Mouse (Mus musculus) liver, embryonic 16.5 days (tissue): ENCODE measurements around the gene Sel1l3. TPM values are rescaled to one million over a fixed set of nuclear protein-coding genes. Genes with fewer than 3 reads are reported as not detected.

Experiments
- ATAC-seq: fragments of 200-750 bp; cut with Nextera tagmentation; 2 replicates; pipeline ENCODE4 v1.8.0; 2017; ENCODE audit warnings: low read depth, mild to moderate bottlenecking, moderate number of reproducible peaks, moderate library complexity
- H3K27ac ChIP-seq: fragments of 300-500 bp; sonication (generic); 2 replicates; pipeline ENCODE4 v1.5.1; 2014; ENCODE audit warnings: mild to moderate bottlenecking, low read length
- H3K27me3 ChIP-seq: fragments of 300-500 bp; sonication (generic); 2 replicates; pipeline ENCODE4 v1.6.1; 2014; ENCODE audit warnings: low read depth, low read length, mixed read lengths; ENCODE audit not compliant: control insufficient read depth, insufficient read depth
- H3K36me3 ChIP-seq: fragments of 300-500 bp; sonication (generic); 2 replicates; pipeline ENCODE4 v1.6.1; 2014; ENCODE audit warnings: mild to moderate bottlenecking; ENCODE audit not compliant: control insufficient read depth, insufficient read depth
- H3K4me1 ChIP-seq: fragments of 300-500 bp; sonication (generic); 2 replicates; pipeline ENCODE4 v1.6.1; 2014; ENCODE audit warnings: low read depth, low read length, mixed read lengths; ENCODE audit not compliant: control insufficient read depth
- H3K4me2 ChIP-seq: fragments of 300-500 bp; sonication (generic); 2 replicates; pipeline ENCODE4 v1.6.1; 2014; ENCODE audit warnings: low read depth, low read length, mixed read lengths
- H3K4me3 ChIP-seq: fragments of 300-500 bp; sonication (generic); 2 replicates; pipeline ENCODE4 v1.5.1; 2014; ENCODE audit warnings: low read depth, mild to moderate bottlenecking, low read length
- H3K9ac ChIP-seq: fragments of 300-500 bp; sonication (generic); 2 replicates; pipeline ENCODE4 v1.6.1; 2014; ENCODE audit warnings: low read depth, low read length
- H3K9me3 ChIP-seq: fragments of 300-500 bp; sonication (generic); replicated peaks from 2 replicates; pipeline ENCODE4 v1.6.1; 2016; ENCODE audit warnings: low read length; ENCODE audit not compliant: control insufficient read depth
- WGBS: fragments of 180-500 bp; shearing (Covaris S2); extraction: QIAGEN DNeasy Blood & Tissue Kit; methylation state at CpG from one replicate; pipeline ENCODE4 v1.1.7; 2014; ENCODE audit not compliant: insufficient replicate concordance; 5-methylcytosine and 5-hydroxymethylcytosine counted together
- polyA plus RNA-seq: library from polyadenylated mRNA; unstranded; fragments of >200 nt; fragmentation: Nextera tagmentation; extraction: Ambion mirVana; gene quantifications from 2 replicates; pipeline ENCODE4 v1.2.1, GENCODE M21; 2015

The Sel1l3 gene
- polyA plus RNA-seq, 1 experiment from 2014 or later = 0.21 TPM

DNA sequence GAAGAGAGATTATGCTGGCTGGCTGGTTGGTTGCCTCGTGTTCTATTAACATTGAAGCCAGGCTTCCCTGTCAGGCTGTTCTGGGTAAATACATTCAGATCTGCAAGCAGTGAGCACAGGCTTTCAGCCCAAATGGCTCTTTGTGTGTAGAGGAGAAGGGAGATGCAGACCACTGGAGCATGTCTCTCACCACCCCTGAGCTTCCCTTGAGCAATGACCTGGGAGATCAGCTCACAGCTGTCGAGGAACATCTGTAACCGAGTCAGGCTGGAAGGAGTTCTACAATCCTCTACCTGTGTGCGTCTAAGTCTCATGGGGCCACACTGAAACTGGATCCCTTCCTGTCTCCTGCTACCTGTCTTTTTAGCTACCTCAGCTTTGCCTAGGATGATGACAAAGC lies 16.8 kb upstream of the Sel1l3 start:
- H3K4me2 ChIP-seq = no peak overlapping the region
- H3K4me3 ChIP-seq = no peak overlapping the region
- H3K9me3 ChIP-seq = no peaks in the 10 kb centered on the region
- no peak overlapping the region for H3K9ac ChIP-seq
- ATAC-seq = no peak
- no peaks in the 10 kb centered on the region for H3K4me1 ChIP-seq
- no peak overlapping the region for H3K27ac ChIP-seq
- 61% methylated on average over 4 of the region's 4 CpGs for WGBS
- H3K36me3 ChIP-seq = no peaks in the 10 kb centered on the region
- no peaks in the 10 kb centered on the region for H3K27me3 ChIP-seq

- H3K36me3 ChIP-seq = no peaks in the 10 kb centered on the region
- no peak overlapping the region for H3K9ac ChIP-seq
- ATAC-seq = no peak
- H3K27ac ChIP-seq = no peak overlapping the region
- H3K4me3 ChIP-seq = no peak overlapping the region
- no peaks in the 10 kb centered on the region for H3K27me3 ChIP-seq
- no peak overlapping the region for H3K4me2 ChIP-seq
- H3K9me3 ChIP-seq = no peaks in the 10 kb centered on the region
- 74% methylated on average over 13 of the region's 13 CpGs for WGBS
- no peaks in the 10 kb centered on the region for H3K4me1 ChIP-seq
Observed at GRCm38 (mm10) chr5:53225434-53225833, 11.7 kb upstream of the Sel1l3 start.

DNA sequence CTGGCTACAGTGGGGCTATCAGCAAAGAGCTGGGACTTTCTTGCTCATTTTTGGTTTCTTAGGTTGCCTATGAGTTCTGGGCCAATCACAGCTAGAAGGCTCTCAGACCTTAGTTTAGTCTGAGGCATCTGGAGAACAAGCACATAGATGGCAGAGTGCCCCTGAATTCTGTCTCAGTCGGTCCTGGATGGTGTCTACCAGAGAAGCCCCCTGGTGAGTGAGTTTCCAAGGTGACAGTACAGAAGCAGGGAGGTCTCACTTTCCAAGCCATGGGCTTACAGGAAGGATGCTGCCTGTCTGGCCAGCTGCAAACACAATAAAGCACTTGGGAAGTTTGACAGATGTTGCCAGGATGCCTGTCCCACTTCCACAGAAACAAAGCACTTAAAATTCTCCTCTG lies 1.1 kb upstream of the Sel1l3 start:
- no peak overlapping the region for H3K4me2 ChIP-seq
- H3K9me3 ChIP-seq = no peaks in the 10 kb centered on the region
- H3K9ac ChIP-seq = no peak overlapping the region
- no peaks in the 10 kb centered on the region for H3K36me3 ChIP-seq
- peaks cover 45% of the 10 kb centered on the region for H3K27me3 ChIP-seq
- ATAC-seq = no peak
- WGBS = 0% methylated on average over 1 of the region's 1 CpGs
- no peak overlapping the region for H3K27ac ChIP-seq
- peaks cover 2% of the 10 kb centered on the region for H3K4me1 ChIP-seq
- no peak overlapping the region for H3K4me3 ChIP-seq

GRCm38 (mm10) chr5:53214362-53214761 lies 635 bp upstream of the Sel1l3 start:
- H3K9me3 ChIP-seq = no peaks in the 10 kb centered on the region
- peaks cover 2% of the 10 kb centered on the region for H3K4me1 ChIP-seq
- no peak for ATAC-seq
- no peak overlapping the region for H3K4me2 ChIP-seq
- H3K9ac ChIP-seq = no peak overlapping the region
- no peak overlapping the region for H3K4me3 ChIP-seq
- WGBS = 10% methylated on average over 5 of the region's 5 CpGs
- no peaks in the 10 kb centered on the region for H3K36me3 ChIP-seq
- H3K27ac ChIP-seq = no peak overlapping the region
- H3K27me3 ChIP-seq = peaks cover 45% of the 10 kb centered on the region

GRCm38 (mm10) chr5:53212782-53213710 lies 681 bp downstream of the Sel1l3 start:
- peak overlapping the region; percentile 76 for H3K4me2 ChIP-seq
- ATAC-seq = no peak
- H3K4me3 ChIP-seq = peak overlapping the region; percentile 52
- H3K36me3 ChIP-seq = no peaks in the 10 kb centered on the region
- H3K27me3 ChIP-seq = peaks cover 45% of the 10 kb centered on the region
- H3K9ac ChIP-seq = no peak overlapping the region
- WGBS = 1% methylated on average over 71 of the region's 99 CpGs
- peaks cover 2% of the 10 kb centered on the region for H3K4me1 ChIP-seq
- no peak overlapping the region for H3K27ac ChIP-seq
- no peaks in the 10 kb centered on the region for H3K9me3 ChIP-seq

DNA sequence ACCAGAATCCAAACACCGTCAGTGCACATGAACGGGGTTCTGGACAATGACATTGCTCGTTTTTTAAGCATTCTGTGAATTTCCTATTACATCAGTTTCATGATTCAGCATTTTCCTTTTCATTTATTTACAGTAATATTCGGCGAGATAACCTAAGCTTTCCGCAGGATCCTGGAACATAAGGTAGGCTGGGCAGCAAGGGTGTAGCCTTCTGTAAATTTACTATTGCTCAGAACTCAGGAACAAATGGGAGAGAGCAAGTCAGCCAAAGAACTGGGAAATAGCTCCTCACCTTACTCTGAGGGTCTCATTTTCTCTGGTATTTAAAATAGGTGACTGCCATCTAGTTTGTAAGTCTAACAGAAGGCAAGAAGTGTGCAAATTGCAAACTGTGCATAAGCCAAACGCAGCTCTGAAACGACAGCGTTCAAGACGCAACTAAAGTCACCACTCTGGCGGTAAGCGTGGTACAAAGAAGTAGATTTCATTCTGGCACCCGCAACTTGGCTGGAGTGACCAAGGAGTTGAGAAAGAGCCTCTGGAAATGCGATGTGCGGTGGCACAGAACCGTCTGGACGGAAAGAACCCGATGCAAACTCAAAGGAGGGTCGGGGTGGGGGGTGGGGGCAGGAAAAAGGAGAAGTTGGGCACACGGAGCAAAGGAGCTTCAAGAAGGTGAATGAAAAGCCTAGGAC lies 1.5 kb downstream of the Sel1l3 start:
- Histone ChIP-seq H3K36me3 (no peaks in the 10 kb centered on the region), H3K4me3 (no peak overlapping the region; the same call in 1 of the 2 replicates), H3K27ac (no peak overlapping the region), H3K4me2 (peak overlapping the region; percentile 76; the same call in 1 of the 2 replicates), H3K9me3 (no peaks in the 10 kb centered on the region), H3K4me1 (peaks cover 2% of the 10 kb centered on the region), H3K27me3 (peaks cover 45% of the 10 kb centered on the region), H3K9ac (no peak overlapping the region)
- WGBS = 10% methylated on average over 20 of the region's 20 CpGs
- ATAC-seq = no peak

- Histone ChIP-seq H3K9me3 (no peaks in the 10 kb centered on the region), H3K36me3 (no peaks in the 10 kb centered on the region), H3K4me1 (peaks cover 2% of the 10 kb centered on the region), H3K4me2 (no peak overlapping the region), H3K27ac (no peak overlapping the region), H3K4me3 (no peak overlapping the region), H3K9ac (no peak overlapping the region), H3K27me3 (peaks cover 45% of the 10 kb centered on the region)
- 46% methylated on average over 6 of the region's 6 CpGs for WGBS
- ATAC-seq = no peak
Observed at GRCm38 (mm10) chr5:53211241-53211640, 2.5 kb downstream of the Sel1l3 start.

DNA sequence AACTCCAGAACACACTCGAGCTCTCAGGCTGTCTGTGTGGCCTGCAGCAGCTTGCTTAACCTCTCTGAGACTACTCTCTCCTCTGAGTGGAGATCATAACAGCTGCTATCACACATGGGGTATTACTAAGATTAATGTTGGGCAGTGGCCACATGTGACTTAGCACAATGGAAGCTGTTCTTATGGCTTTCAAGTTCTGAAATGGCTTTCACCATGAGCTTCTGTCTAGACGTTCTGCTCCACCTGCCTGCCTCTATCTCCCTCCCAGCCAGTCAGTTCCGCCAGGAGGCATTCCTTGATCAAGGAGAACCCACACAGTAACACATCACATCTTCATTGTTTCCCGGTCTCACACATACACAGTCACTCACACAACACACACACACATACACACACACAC lies 3.2 kb downstream of the Sel1l3 start:
- H3K4me3 ChIP-seq = no peak overlapping the region
- no peak for ATAC-seq
- H3K9me3 ChIP-seq = no peaks in the 10 kb centered on the region
- no peak overlapping the region for H3K27ac ChIP-seq
- peaks cover 39% of the 10 kb centered on the region for H3K27me3 ChIP-seq
- peaks cover 2% of the 10 kb centered on the region for H3K4me1 ChIP-seq
- no peak overlapping the region for H3K9ac ChIP-seq
- 53% methylated on average over 4 of the region's 4 CpGs for WGBS
- no peaks in the 10 kb centered on the region for H3K36me3 ChIP-seq
- H3K4me2 ChIP-seq = no peak overlapping the region

DNA sequence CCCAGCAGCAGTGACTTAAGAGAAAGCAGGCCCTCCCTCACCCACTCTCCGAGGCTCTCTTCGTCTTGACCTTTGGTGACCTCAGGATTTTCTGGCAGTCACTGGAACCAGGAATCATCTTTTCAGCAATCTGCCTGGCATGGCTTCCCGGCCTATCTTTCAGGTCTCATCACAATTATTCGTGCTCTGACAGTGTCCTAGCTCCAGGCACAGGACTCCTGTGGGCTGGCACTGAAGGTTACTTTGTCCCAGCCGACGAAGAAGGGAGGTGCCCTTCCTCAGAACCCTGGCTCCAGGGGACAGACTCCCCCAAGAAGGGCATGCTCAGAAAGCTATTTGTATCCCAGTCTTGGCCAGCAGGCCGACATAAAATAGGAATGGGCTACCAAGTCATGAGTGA lies 4.0 kb downstream of the Sel1l3 start:
- Histone ChIP-seq H3K4me2 (no peak overlapping the region), H3K27ac (no peak overlapping the region), H3K9me3 (no peaks in the 10 kb centered on the region), H3K4me3 (no peak overlapping the region), H3K27me3 (peaks cover 36% of the 10 kb centered on the region), H3K9ac (no peak overlapping the region), H3K4me1 (peaks cover 2% of the 10 kb centered on the region), H3K36me3 (no peaks in the 10 kb centered on the region)
- ATAC-seq = no peak
- 51% methylated on average over 7 of the region's 7 CpGs for WGBS
